Mouse (Mus musculus) embryo, embryonic 9.5 days (tissue): Measurements from ENCODE around the gene Pnpt1.
A peak's percentile ranks its signal among the peaks of the same experiment; 100 is the strongest.

Source experiments
- DNase-seq: peaks from one replicate; pipeline ENCODE4 v3.0.0-alpha.2; 2017; ENCODE audit errors: extremely low spot score

The Pnpt1 gene

GRCm38 (mm10) chr11:29130385-29131355, at the start of gene Pnpt1:
Gene Pnpt1 (plus strand): TSS chr11:29130744.
- peak; percentile 90 for DNase-seq

GRCm38 (mm10) chr11:29092403-29092802, 38.1 kb upstream of the Pnpt1 start:
- DNase-seq: no peak

GRCm38 (mm10) chr11:29098926-29099325, 31.6 kb upstream of the Pnpt1 start:
- DNase-seq: no peak

- DNase-seq: no peak
Observed at GRCm38 (mm10) chr11:29129862-29130384, 621 bp upstream of the Pnpt1 start.

- DNase-seq: no peak
Observed at GRCm38 (mm10) chr11:29140671-29141070, 10.1 kb downstream of the Pnpt1 start.

GRCm38 (mm10) chr11:29148901-29149300, 18.4 kb downstream of the Pnpt1 start:
- no peak for DNase-seq

DNA sequence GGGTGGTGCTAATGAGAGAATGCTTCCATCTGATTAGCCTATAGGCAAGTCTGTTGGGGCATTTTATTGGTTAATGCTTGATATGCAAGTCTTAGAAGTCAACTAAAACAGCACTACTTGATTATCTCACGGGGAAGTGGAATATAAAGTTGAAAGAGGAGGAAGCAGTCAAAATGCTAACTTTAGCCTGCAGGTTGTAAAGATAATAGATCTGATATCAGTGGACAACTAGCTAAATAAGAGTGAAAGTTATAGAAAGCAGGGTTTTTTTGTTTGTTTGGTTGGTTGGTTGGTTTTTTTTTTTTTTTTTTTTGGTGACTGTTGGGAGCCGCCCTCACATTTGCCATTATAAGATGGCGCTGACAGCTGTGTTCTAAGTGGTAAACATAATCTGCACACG, 33.0 kb downstream of the Pnpt1 start:
- DNase-seq: no peak

- DNase-seq: no peak
Observed at GRCm38 (mm10) chr11:29171959-29172391, 41.4 kb downstream of the Pnpt1 start.

GRCm38 (mm10) chr11:29172563-29173124, 42.1 kb downstream of the Pnpt1 start, which contains the start of gene Ppp4r3b:
Gene Ppp4r3b (plus strand): TSS chr11:29172890.
- peak; percentile 94 for DNase-seq

GRCm38 (mm10) chr11:29173125-29173631, 42.6 kb downstream of the Pnpt1 start:
- DNase-seq: peak; percentile 66

GRCm38 (mm10) chr11:29173706-29174436, 43.3 kb downstream of the Pnpt1 start:
- no peak for DNase-seq

GRCm38 (mm10) chr11:29179319-29179718, 48.8 kb downstream of the Pnpt1 start:
- no peak for DNase-seq

GRCm38 (mm10) chr11:29180657-29181056, 50.1 kb downstream of the Pnpt1 start:
- DNase-seq: no peak

DNA sequence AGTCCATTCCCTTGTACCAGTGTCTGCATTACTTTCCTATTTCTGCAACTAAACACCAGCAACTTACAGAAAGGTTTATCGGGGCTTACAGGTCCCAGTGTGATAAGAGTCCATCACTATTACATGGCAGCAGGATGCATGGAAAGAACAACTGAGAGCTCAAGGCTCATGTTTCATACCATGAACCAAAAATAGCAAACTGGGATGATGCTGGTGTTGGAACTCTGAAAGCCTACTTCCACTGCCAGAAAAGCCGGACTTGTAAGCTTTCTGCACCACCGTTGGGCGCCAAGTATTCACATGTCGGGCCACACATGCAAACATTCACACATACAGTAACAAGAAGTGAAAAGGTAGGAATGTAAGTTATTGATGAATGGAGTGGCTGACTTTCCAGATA, 51.2 kb downstream of the Pnpt1 start:
- DNase-seq: no peak

GRCm38 (mm10) chr11:29188981-29189380, 58.4 kb downstream of the Pnpt1 start:
- no peak for DNase-seq

- no peak for DNase-seq
Observed at GRCm38 (mm10) chr11:29203653-29204052, 73.1 kb downstream of the Pnpt1 start.

GRCm38 (mm10) chr11:29209774-29210173, 79.2 kb downstream of the Pnpt1 start:
- no peak for DNase-seq
